Mouse (Mus musculus): ENCODE measurements at regions not wholly inside any gene's neighbourhood (a gene's known extent, or its start where the extent isn't known, plus 50 kb on each side); places are given as distances from the start of the nearest gene placed in this dataset.

- no peak for TF ChIP-seq CTCF (conservative IDR thresholded peaks at IDR 0.05; ENCODE audit: low read length)
- TF ChIP-seq NANOG (IDR thresholded peaks at IDR 0.05; ENCODE audit: borderline replicate concordance, low read length): no peak
Observed at GRCm38 (mm10) chr12:15971786-15972185, 155.1 kb upstream of the Trib2 start.
